Mouse (Mus musculus): ENCODE measurements around the gene Tril. TPM values are rescaled to one million over a fixed set of nuclear protein-coding genes. Genes with fewer than 3 reads are reported as not detected.

The Tril gene
- polyA plus RNA-seq, 1 experiment from 2014 or later: 0.31 TPM

GRCm38 (mm10) chr6:53801893-53802286 lies 18.7 kb downstream of the Tril start:
- Histone ChIP-seq H3K27me3 (ENCODE audit: insufficient read depth, low read length) (peaks cover 4% of the 10 kb centered on the region; the same call in 1 of the 2 replicates), H3K27ac (ENCODE audit: low read depth) (no peak overlapping the region), H3K36me3 (replicated peaks; ENCODE audit: insufficient read depth, low read length) (no peaks in the 10 kb centered on the region), H3K4me3 (ENCODE audit: low read depth, low read length) (no peak overlapping the region), H3K9me3 (ENCODE audit: low read length) (no peaks in the 10 kb centered on the region), H3K4me2 (ENCODE audit: low read depth, low read length) (no peak overlapping the region), H3K9ac (replicated peaks) (no peak overlapping the region), H3K4me1 (ENCODE audit: insufficient read depth) (no peaks in the 10 kb centered on the region)
- TF ChIP-seq CTCF (IDR thresholded peaks at IDR 0.05; ENCODE audit: low read depth) (no peak), EP300 (IDR thresholded peaks at IDR 0.05; ENCODE audit: low read depth) (no peak)
- 51% methylated on average over 5 of the region's 5 CpGs for WGBS (ENCODE audit: insufficient replicate concordance)
- ATAC-seq (no peak), DNase-seq (no peak)

DNA sequence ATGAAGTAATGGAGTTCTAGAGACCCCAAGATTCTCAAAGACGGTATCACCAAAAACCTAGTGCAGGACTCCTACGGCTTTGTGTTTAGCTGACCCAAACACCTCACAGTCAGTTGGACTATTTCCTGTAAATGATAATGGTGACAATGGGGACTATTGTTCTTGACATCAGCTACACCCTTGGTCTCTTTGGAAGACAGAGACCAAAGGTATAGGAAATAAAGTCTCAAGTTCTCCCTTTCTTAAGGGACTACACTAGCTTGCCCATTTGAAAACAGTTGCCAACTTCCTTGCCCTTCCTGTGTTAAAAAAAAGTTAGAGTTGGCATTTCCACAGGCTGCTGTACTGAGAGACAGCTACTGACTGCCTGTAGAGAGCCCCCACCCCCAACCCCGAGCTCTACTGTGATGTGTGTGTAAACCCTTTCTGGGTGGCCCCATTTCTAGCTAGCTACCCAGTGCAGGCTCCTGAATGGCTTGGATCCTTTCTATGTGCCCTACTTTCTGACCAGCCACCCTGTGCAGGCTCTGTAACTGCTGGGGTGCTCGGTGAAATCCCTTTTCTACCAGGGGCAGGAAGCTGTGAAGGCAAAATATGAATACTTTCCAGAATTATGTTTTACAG lies 19.2 kb downstream of the Tril start:
- no peak overlapping the region for H3K9ac ChIP-seq (replicated peaks)
- H3K27ac ChIP-seq (ENCODE audit: low read depth): no peak overlapping the region
- ATAC-seq (no peak), DNase-seq (no peak)
- no peaks in the 10 kb centered on the region for H3K4me1 ChIP-seq (ENCODE audit: insufficient read depth)
- no peak for TF ChIP-seq CTCF (IDR thresholded peaks at IDR 0.05; ENCODE audit: low read depth)
- H3K9me3 ChIP-seq (ENCODE audit: low read length): no peaks in the 10 kb centered on the region
- no peak overlapping the region for H3K4me2 ChIP-seq (ENCODE audit: low read depth, low read length)
- H3K36me3 ChIP-seq (replicated peaks; ENCODE audit: insufficient read depth, low read length): no peaks in the 10 kb centered on the region
- 43% methylated on average over 4 of the region's 4 CpGs for WGBS (ENCODE audit: insufficient replicate concordance)
- H3K4me3 ChIP-seq (ENCODE audit: low read depth, low read length): no peak overlapping the region
- H3K27me3 ChIP-seq (ENCODE audit: insufficient read depth, low read length): peaks cover 6% of the 10 kb centered on the region; the same call in 1 of the 2 replicates

DNA sequence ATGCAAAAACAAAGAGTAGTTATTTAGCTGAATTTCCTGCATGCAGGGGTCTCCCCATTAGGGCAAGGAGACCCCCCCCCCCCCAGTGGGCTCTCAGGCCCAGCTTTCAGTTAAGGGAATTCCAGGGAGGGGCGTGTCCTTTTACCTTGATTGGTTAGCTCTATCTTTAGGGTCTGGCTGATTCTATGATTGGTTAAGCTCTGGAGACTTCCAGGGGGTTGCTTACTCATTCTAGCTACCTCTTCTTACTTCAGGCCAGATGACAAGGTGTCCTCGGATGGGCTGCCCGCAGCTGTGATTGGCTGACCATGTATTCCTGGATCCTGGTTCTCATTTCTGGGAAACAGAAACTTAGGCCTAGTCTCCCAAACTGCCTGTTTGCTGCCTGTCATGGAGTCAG lies 21.8 kb downstream of the Tril start:
- no peaks in the 10 kb centered on the region for H3K4me1 ChIP-seq (ENCODE audit: insufficient read depth)
- H3K4me3 ChIP-seq (ENCODE audit: low read depth, low read length): no peak overlapping the region
- TF ChIP-seq CTCF (IDR thresholded peaks at IDR 0.05; ENCODE audit: low read depth): no peak
- no peak for TF ChIP-seq EP300 (IDR thresholded peaks at IDR 0.05; ENCODE audit: low read depth)
- no peak overlapping the region for H3K4me2 ChIP-seq (ENCODE audit: low read depth, low read length)
- WGBS (ENCODE audit: insufficient replicate concordance): 85% methylated on average over 3 of the region's 3 CpGs
- H3K36me3 ChIP-seq (replicated peaks; ENCODE audit: insufficient read depth, low read length): no peaks in the 10 kb centered on the region
- H3K27ac ChIP-seq (ENCODE audit: low read depth): no peak overlapping the region
- peaks cover 15% of the 10 kb centered on the region for H3K27me3 ChIP-seq (ENCODE audit: insufficient read depth, low read length)
- no peak for DNase-seq
- H3K9ac ChIP-seq (replicated peaks): no peak overlapping the region
- ATAC-seq: no peak
- no peaks in the 10 kb centered on the region for H3K9me3 ChIP-seq (ENCODE audit: low read length)

- Histone ChIP-seq H3K27me3 (ENCODE audit: insufficient read depth, low read length) (peaks cover 15% of the 10 kb centered on the region), H3K9me3 (ENCODE audit: low read length) (no peaks in the 10 kb centered on the region), H3K4me2 (ENCODE audit: low read depth, low read length) (no peak overlapping the region), H3K36me3 (replicated peaks; ENCODE audit: insufficient read depth, low read length) (no peaks in the 10 kb centered on the region), H3K9ac (replicated peaks) (no peak overlapping the region), H3K4me1 (ENCODE audit: insufficient read depth) (no peaks in the 10 kb centered on the region), H3K4me3 (ENCODE audit: low read depth, low read length) (no peak overlapping the region), H3K27ac (ENCODE audit: low read depth) (no peak overlapping the region)
- WGBS (ENCODE audit: insufficient replicate concordance): 71% methylated on average over 3 of the region's 3 CpGs
- TF ChIP-seq CTCF (IDR thresholded peaks at IDR 0.05; ENCODE audit: low read depth) (no peak), EP300 (IDR thresholded peaks at IDR 0.05; ENCODE audit: low read depth) (no peak)
- no peak for ATAC-seq
- DNase-seq: no peak
These were observed 23.8 kb downstream of the Tril start for GRCm38 (mm10) chr6:53796835-53797234.

DNA sequence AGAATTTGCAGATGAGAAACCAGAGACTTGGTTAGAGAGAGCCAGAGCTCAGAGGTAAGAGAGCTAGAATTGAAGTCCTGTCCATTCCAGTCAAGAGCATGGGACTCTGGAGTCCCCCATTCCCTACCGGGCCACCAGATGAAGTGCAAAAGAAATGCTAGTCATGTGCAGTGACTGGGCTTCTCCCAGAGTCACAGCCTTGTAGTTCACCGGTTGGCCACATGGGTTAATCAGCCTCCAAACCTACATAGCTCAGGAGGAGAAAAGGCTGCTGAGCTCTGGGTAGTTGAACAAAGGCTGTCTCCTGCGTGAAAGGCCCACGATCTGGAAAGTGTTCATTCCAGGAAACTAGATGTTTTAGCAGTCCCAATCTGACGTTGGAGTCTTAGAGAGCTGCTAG lies 24.8 kb downstream of the Tril start:
- H3K9me3 ChIP-seq (ENCODE audit: low read length): no peaks in the 10 kb centered on the region
- peak; percentile 62 for TF ChIP-seq CTCF (IDR thresholded peaks at IDR 0.05; ENCODE audit: low read depth)
- no peak for TF ChIP-seq EP300 (IDR thresholded peaks at IDR 0.05; ENCODE audit: low read depth)
- H3K4me3 ChIP-seq (ENCODE audit: low read depth, low read length): no peak overlapping the region
- peaks cover 11% of the 10 kb centered on the region for H3K27me3 ChIP-seq (ENCODE audit: insufficient read depth, low read length)
- H3K9ac ChIP-seq (replicated peaks): no peak overlapping the region
- 13% methylated on average over 5 of the region's 5 CpGs for WGBS (ENCODE audit: insufficient replicate concordance)
- no peak overlapping the region for H3K4me2 ChIP-seq (ENCODE audit: low read depth, low read length)
- H3K27ac ChIP-seq (ENCODE audit: low read depth): no peak overlapping the region
- no peak for ATAC-seq
- no peaks in the 10 kb centered on the region for H3K36me3 ChIP-seq (replicated peaks; ENCODE audit: insufficient read depth, low read length)
- no peaks in the 10 kb centered on the region for H3K4me1 ChIP-seq (ENCODE audit: insufficient read depth)
- peak; percentile 44 for DNase-seq

DNA sequence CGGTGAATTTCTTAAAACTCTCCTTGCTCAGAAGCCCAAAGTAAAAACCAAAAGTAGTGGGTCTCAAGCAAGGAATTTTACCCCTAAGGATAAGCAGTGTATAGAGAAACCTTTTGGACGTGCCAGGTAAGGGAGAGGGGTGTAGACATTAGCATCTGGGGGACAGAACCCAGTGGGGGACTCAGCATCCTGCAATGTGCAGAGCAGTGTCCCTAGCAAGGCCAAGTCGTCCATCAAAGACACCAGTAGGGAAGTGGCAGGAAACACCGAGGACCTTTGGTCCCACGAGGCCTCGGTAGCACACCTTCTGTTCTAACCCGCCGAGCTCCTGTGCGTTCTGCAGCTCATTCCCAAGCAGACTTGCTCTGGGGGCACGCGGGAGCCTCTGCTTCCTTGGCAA lies 25.6 kb downstream of the Tril start:
- TF ChIP-seq CTCF (IDR thresholded peaks at IDR 0.05; ENCODE audit: low read depth): no peak
- no peak for TF ChIP-seq EP300 (IDR thresholded peaks at IDR 0.05; ENCODE audit: low read depth)
- Histone ChIP-seq H3K4me2 (ENCODE audit: low read depth, low read length) (no peak overlapping the region), H3K9me3 (ENCODE audit: low read length) (no peaks in the 10 kb centered on the region), H3K9ac (replicated peaks) (no peak overlapping the region), H3K27me3 (ENCODE audit: insufficient read depth, low read length) (peaks cover 11% of the 10 kb centered on the region), H3K27ac (ENCODE audit: low read depth) (no peak overlapping the region), H3K4me1 (ENCODE audit: insufficient read depth) (no peaks in the 10 kb centered on the region), H3K4me3 (ENCODE audit: low read depth, low read length) (no peak overlapping the region), H3K36me3 (replicated peaks; ENCODE audit: insufficient read depth, low read length) (no peaks in the 10 kb centered on the region)
- 45% methylated on average over 11 of the region's 11 CpGs for WGBS (ENCODE audit: insufficient replicate concordance)
- ATAC-seq (no peak), DNase-seq (no peak)

Measured in liver, postnatal 0 days (tissue).